Mouse (Mus musculus): ENCODE data around the gene Gm36176.

The Gm36176 gene

GRCm38 (mm10) chr10:77882553-77882952 lies 36.0 kb downstream of the Gm36176 start:
- no peak for DNase-seq

DNA sequence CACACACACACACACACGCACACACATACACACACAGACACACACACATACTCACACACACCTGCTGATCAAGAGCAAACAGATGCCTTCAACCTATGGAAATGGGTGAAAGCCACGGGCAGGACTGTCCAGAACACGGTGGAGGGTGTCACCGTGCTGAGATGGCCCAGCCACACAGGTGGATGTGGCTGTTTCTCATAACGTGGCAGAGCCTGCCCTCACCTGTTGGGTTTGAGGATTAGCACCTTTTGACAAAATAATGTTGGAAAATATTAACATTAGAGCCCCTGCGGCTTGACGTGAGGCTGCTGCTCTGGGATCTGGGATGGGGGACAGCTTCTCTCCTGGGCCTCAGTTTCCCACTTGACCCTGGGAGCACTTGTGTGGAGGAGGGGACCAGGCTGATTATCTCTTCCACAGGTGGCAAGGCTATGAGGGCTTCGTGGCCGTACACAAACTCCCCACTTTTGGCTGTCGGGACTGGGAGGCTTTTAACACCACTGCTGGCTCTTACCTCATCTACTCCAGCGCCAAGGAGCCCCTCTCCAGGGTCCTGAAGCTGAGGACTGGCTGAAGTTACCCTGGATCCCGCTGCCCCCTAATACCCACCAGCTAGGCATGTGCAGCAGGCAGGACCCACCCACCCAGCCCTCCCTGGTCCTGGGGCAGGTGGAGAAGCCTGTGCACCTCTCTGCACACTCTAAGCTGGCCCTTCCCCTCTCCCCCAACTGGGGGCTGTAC lies 39.6 kb downstream of the Gm36176 start:
- DNase-seq = no peak

GRCm38 (mm10) chr10:77890987-77891565 lies 44.5 kb downstream of the Gm36176 start:
- no peak for DNase-seq

DNA sequence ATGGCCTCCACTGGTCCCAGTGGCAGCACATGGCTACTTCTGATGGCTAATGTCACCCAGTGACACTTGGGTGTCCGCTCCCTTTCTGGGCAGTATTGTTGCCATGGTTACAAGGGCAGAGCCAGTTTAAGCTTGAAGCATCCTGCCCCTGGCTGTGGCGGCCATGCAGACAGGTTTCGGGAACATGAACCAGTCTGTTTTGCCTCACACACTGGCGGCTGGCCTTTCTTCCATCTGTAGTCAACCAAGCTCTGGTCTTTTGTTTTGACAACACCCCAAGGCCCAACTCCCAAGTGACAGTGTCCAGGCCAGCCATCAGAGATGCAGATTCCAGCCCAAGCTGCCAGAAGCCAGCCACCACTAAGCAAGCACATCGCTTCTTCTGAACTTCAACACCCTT lies 49.0 kb downstream of the Gm36176 start:
- no peak for DNase-seq
